ENCODE assay signal across 18 mouse cellular contexts in the genomic region with DNA sequence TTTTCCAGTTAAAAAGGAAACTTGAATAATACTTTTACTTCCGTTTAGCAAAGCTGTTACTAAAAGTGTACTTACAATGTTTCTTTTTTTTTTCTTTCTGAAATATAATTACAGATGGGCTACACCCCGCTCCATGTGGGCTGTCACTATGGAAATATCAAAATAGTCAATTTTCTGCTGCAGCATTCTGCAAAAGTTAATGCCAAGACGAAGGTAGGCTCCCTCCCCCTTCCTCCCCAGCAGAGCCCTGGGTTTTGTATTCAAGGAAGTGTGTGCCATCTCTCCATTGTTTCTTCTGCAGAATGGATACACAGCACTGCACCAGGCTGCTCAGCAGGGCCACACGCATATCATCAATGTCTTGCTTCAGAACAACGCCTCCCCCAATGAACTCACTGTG.
DNase-seq lines count a peak whose midpoint lies in the region.
"Had no signal": no experiment of that assay in that cellular context is flagged by ENCODE, and none has a peak within 500 bp of the region (broad histone marks: within the 10 kb centered on the region; RNA-seq: fewer than 3 reads in every experiment).

No protein-coding gene starts in this region.

- peak; percentile 51 for DNase-seq in layer of hippocampus, adult 11-12 months (ENCODE audit: low spot score)
- no peak for DNase-seq in layer of hippocampus, postnatal 10 days (ENCODE audit: low spot score in 2 of 2)
- peak; percentile 84 for DNase-seq in brain, adult 2 months (ENCODE audit: low read depth, low spot score)
- peak; percentile 66 to 76 for DNase-seq in layer of hippocampus, adult 18-20 months (ENCODE audit: low spot score in 2 of 2)
- peak; percentile 50 to 88 for DNase-seq in left cerebral cortex, postnatal 25 days (ENCODE audit: low spot score in 2 of 2)
- DNase-seq in cerebellum, postnatal 25 days: no peak
- DNase-seq in gastrocnemius, postnatal 25 days: no peak
- DNase-seq: adrenal gland, adult 2 months; cerebellum, adult 11-12 months; cerebellum, postnatal 36 days; embryo, embryonic 11 days; heart, postnatal 10 days; kidney, adult 9 months; kidney, postnatal 14 days; lung, adult 2 months; lung, postnatal 14 days; thymus, adult 2 months; thymus, postnatal 4 days had no signal

- intact Hi-C loops in left cerebral cortex, postnatal 25 days (cut with DNase I): no loop called here

Comparison
In these comparisons a context has a peak if more than half of its experiments do, and no peak if none do; other contexts are left out.
1. DNase-seq: peak in layer of hippocampus, adult 11-12 months (single experiment), brain, adult 2 months (single experiment), layer of hippocampus, adult 18-20 months (2 of 2) and left cerebral cortex, postnatal 25 days (2 of 2); none in layer of hippocampus, postnatal 10 days (0 of 2), cerebellum, postnatal 25 days (0 of 2) and gastrocnemius, postnatal 25 days (single experiment).